Mouse (Mus musculus): Measurements from ENCODE around the gene Nsun2. TPM values are rescaled to one million over a fixed set of nuclear protein-coding genes. Genes with fewer than 3 reads are reported as not detected.

Nsun2 gene
- total RNA-seq (2014; fragmentation: Nextera tagmentation): 117 and 132 TPM in 2 replicates
- total RNA-seq (2017): 217 and 233 TPM in 2 replicates

GRCm38 (mm10) chr13:69533405-69534333, at the start of gene Nsun2:
Nsun2 (plus strand) TSS chr13:69533746.
- 0 out of 2 replicates have a peak, but pooled peaks have one; percentile 5 for ATAC-seq (replicated peaks; ENCODE audit: poor library complexity, severe bottlenecking)

DNA sequence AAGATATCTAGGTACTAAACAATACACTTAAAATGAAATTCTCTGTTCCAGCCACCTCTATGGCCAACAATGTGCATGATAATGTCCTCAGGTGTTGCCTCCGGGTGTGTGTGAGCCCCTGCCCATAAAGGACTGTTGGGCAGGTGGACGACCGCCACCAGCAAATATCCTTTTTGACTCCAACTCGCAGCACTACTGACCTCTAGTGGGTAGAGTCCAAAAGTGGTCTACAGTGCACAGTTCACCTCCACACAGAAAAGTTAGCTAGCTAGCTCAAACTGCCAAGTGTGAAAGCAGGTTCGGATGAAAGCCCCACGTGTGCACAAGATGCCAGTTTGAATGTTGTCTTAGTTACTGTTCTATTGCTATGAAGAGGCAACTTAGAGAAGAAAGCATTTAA, 48.2 kb upstream of the Nsun2 start:
- 0 out of 2 replicates have a peak, but pooled peaks have one; percentile 33 for ATAC-seq (replicated peaks; ENCODE audit: poor library complexity, severe bottlenecking)

DNA sequence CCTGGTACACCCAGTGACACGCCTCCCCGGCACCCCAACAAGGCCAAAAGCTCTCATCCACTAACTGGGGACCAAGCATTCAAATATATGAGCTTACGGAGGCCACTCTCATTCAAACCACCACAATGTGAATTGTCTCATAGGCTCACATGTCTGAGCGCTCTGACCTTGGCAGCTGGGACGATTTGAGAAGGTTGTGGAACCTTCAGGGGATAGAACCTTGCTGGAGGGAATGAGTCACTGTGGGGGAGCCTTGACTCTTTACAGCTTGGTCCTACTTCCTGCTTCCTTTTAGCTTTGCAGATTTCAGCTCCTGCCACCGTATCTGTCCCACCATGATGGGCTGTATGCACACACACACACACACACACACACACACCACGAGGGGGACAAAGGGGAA, 47.7 kb upstream of the Nsun2 start:
- ATAC-seq (replicated peaks; ENCODE audit: poor library complexity, severe bottlenecking): no peak

GRCm38 (mm10) chr13:69487108-69487507, 46.4 kb upstream of the Nsun2 start:
- ATAC-seq (replicated peaks; ENCODE audit: poor library complexity, severe bottlenecking): no peak

DNA sequence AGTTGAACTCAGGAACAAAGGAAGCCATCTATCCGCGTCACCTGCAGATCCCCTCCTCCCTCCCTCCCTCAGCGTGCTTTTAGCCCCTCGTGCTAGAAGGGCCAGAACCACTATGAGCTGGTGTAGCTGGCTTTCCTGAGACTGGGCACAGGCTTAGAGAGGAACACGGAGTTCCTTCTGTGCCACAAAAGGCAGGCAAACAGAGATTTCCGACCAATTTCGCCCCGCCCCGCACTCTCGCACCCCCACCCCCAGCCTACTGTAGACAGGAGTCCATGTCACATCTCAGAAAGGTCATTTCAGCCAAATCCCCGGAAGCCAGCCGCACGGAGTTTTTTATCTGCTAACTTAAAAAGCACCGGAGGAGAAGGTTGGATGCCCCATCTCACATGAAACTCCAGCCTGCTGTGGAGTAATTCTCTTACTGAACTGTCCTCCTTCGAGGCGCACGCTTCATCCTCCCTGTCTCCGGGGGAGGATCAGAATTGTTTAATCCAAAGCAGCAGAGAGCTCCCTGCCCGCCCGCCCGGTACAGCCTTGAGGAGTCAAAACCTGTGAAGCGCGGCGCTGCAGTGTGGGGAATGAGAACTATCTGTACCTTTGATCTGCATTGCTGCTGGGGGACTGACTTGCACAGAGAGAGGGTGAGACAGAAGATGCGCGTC, 45.8 kb upstream of the Nsun2 start:
- ATAC-seq (replicated peaks; ENCODE audit: poor library complexity, severe bottlenecking): no peak

- ATAC-seq (replicated peaks; ENCODE audit: poor library complexity, severe bottlenecking): peak; percentile 33; the same call in 1 of the 2 replicates
Measured at GRCm38 (mm10) chr13:69488565-69489255, 44.8 kb upstream of the Nsun2 start.

DNA sequence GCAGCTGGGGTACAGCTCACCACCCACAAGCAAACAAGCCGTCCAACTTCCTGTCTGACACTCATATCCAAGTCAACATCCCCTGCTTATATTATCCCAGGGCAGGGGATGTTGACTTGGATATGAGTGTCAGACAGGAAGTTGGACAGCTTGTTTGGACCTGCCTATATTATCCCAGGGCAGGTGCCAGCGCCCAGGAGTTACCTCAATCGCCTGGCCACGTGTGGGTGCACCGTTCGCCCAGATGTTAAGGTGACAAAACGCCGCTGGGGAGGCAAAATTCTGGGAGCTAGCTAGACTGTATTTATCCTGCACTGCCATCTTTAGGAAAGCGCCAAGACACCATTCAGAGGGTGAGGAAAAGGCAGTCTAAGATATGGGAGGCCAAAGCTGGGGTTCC, 43.8 kb upstream of the Nsun2 start:
- ATAC-seq (replicated peaks; ENCODE audit: poor library complexity, severe bottlenecking): no peak

- peak; percentile 76 for ATAC-seq (replicated peaks; ENCODE audit: poor library complexity, severe bottlenecking)
Measured at GRCm38 (mm10) chr13:69492876-69493463, 40.6 kb upstream of the Nsun2 start.

DNA sequence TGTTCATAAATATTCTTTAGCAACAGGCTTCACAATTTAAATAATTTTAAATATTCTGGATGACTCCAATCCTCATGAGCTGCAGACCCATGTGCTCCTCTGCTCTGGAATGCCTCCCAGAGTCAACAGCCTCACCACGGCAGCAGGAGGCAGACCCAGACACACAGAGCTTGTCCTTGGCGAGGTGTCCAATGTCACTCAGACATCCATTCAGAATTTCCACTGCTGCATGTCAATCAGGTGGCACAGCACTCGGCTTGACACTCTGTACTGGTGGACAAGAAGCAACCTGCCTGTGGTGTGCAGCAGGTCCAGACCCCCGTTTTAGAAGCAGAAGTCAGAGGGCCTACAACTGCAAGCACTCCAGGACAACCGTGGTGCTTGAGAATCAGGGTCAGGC, 35.3 kb upstream of the Nsun2 start:
- ATAC-seq (replicated peaks; ENCODE audit: poor library complexity, severe bottlenecking): no peak

DNA sequence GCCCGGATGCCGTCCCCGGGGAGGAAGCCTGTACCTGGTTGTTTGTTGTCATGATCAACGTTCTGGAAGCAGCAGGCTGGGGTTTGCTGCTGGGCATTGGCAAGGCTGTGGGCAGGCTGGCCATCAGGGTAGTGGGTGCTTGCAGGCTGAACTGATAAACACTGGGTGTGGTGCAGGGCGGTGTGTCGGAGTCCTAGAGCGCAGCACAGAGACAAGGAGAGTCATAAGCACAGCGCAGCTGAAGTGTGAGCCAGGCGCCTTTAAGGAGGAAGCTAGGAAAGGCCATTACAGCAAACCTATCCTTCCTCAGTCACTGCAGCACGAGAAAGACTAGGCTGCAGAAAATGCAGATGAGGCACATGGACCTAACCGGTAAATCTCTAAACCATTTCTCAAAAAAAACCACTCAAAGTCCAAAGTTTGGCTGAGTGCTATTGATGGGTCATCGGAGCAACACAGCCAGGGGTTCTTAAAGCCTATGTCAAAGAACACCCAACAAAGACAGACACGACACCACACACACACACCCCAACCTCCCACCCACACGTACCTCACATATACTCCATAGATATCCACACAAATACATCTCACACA, 31.3 kb upstream of the Nsun2 start:
- ATAC-seq (replicated peaks; ENCODE audit: poor library complexity, severe bottlenecking): no peak

GRCm38 (mm10) chr13:69502863-69503262, 30.7 kb upstream of the Nsun2 start:
- ATAC-seq (replicated peaks; ENCODE audit: poor library complexity, severe bottlenecking): no peak

- ATAC-seq (replicated peaks; ENCODE audit: poor library complexity, severe bottlenecking): no peak
Measured at GRCm38 (mm10) chr13:69506341-69507086, 27.0 kb upstream of the Nsun2 start.

DNA sequence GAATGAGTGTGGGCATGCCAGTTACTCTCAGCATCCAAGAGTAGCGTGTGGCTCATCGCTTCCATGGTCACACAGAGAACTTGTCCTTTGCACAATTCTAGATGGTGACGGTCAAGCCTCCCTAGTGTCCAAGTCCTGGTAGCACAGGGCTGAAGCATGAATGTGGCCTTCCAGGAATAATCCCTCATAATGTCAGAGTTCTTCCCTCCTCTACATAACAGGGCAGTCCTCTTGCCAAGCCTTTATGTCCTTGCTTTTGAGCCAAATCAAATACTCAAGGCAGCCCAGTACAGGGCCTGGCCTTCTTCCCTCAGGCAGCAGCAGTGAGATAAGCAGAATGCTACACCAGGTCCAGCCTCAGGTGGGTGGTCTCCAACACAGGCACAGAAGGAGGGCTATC, 25.9 kb upstream of the Nsun2 start:
- no peak for ATAC-seq (replicated peaks; ENCODE audit: poor library complexity, severe bottlenecking)

DNA sequence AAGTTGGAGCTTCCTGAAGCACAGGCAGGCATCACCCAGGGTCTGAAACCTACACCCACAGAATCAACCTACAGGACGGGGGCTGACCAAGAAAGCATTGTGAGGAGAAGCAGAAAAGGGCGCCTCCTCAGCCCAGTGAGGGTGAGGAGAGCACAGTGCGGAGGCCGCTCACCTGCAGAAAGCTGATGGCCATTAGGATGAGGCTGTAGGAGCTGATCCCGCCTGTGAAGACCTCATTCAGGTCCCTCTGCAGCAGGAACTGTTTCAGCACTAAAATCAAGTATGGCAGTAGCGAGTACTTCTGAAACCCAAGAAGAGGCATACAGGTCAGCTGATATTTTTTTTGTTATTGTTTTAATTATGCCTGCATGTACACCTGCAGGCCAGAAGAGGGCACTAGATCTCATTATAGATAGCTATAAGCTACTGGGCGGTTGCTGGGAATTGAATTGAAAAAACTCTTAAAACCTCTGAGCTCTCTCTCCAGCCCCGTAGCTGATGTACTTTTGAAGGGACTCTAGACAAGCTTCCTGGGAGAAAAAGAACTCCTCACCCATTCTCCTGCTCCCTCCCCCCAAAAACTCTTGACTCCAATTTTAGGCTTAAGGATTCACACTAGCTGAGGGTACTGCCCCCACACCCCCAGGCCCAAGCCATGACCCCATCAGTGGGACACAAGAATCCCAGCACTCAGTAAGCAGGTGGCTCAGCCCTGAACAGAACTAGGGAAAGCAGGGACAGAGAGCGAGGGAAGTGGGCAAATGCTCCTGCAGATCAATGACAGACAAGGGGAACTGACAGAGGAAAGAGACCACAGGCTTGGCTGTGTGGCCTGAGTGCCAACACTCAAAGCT, 23.9 kb upstream of the Nsun2 start:
- ATAC-seq (replicated peaks; ENCODE audit: poor library complexity, severe bottlenecking): peak; percentile 55

DNA sequence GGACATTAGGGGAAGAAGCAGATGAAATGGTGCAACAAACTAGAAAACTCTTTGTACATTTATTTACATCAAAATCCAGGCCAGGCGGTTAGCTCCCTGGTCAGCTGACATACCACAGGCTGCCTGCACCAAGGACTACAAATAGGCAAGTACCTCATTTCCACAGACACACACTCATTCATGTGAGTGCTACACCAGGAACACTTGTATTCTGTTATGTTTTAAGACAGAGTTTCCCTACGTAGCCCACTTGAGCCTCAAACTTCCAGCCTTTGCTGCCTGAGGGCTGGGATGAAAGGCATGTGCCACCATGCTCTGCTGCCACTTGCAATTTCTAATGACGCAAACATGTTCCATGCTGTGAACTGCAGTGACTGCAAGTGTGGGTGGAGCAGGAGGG, 18.5 kb upstream of the Nsun2 start:
- ATAC-seq (replicated peaks; ENCODE audit: poor library complexity, severe bottlenecking): no peak

DNA sequence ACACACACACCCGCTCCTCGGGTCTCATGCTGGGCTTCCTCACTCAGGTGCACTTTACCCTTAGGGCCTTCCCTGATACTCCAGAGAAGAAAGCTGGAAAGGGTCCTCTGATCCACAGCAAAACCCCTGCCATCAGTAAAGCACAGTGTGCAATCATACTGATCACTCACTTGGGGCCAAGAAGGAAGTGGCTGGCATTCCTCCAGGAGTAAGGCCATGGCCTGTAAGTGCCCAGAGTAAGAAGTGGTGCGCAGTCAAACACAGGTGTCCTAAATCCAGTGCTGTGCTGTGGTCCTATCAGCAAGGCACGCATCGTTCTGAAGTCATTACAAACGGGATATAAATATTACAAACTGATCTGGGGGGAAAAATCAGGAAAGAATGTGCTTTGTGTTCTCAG, 16.1 kb upstream of the Nsun2 start:
- no peak for ATAC-seq (replicated peaks; ENCODE audit: poor library complexity, severe bottlenecking)

DNA sequence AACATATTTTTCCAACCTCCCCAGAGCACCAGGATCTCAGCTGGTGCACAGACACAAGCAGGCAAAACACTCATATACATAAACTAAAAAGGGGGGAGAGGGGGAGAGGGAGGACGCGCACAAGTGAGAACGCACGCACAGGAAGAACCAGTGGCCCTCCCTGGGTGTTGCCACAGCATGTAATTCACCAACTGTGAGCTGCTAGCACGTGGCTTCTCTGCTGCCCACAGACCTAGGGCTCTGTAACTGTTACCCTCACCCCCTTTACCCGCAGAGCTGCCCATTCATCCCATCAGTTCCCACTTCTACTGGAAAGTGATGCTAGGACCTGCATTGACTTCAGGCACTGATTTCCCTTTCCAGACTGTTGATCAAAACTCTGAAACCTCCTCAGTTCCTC, 14.4 kb upstream of the Nsun2 start:
- peak; percentile 72 for ATAC-seq (replicated peaks; ENCODE audit: poor library complexity, severe bottlenecking)

- ATAC-seq (replicated peaks; ENCODE audit: poor library complexity, severe bottlenecking): no peak
Measured at GRCm38 (mm10) chr13:69522161-69522791, 11.3 kb upstream of the Nsun2 start.

Measured in granulocyte monocyte progenitor cell, adult 5-6 weeks (primary cell).